Mouse (Mus musculus) gastrocnemius, postnatal 14 days (tissue): Measurements from ENCODE around the gene Elovl5. TPM values are rescaled to one million over a fixed set of nuclear protein-coding genes. Genes with fewer than 3 reads are reported as not detected.
"Not testable (repeated sequence)": the region's sequence is repeated elsewhere in the genome, so short reads cannot be mapped to it uniquely, and the experiment has no call there.

Source experiments
- DNase-seq: peaks from one replicate; pipeline ENCODE4 v3.0.0; 2021; ENCODE audit warnings: mixed read lengths
- intact Hi-C: fragments of 180-260 bp; cut with DNase I; formaldehyde crosslinking; loops from one replicate; pipeline ENCODE4 v1.15.1; 2025; ENCODE audit warnings: low total_unique reads
- total RNA-seq, 2 experiments: library from RNA; stranded (reverse); gene quantifications; 2 replicates each; pipeline ENCODE4 v1.2.3; 2021

The Elovl5 gene
- total RNA-seq, 2 experiments from 2014 or later: 21.7 to 23.4 TPM

- DNase-seq: no peak
- intact Hi-C loops: no loop called here
Observed at GRCm38 (mm10) chr9:77986153-77986795, 69.1 kb downstream of the Elovl5 start.

- intact Hi-C loops: no loop called here
Observed at GRCm38 (mm10) chr9:77989626-77990025, 72.5 kb downstream of the Elovl5 start.

GRCm38 (mm10) chr9:77990278-77990677 lies 73.1 kb downstream of the Elovl5 start:
- DNase-seq: no peak
- intact Hi-C loops: no loop called here

More at GRCm38 (mm10) chr9:77989626-77990025, 72.5 kb downstream of the Elovl5 start:
- DNase-seq: no peak

- intact Hi-C loops: no loop called here
Observed at GRCm38 (mm10) chr9:77991650-77992049, 74.5 kb downstream of the Elovl5 start.

GRCm38 (mm10) chr9:77992276-77992675 lies 75.1 kb downstream of the Elovl5 start:
- DNase-seq: no peak
- intact Hi-C loops: no loop called here

More at GRCm38 (mm10) chr9:77991650-77992049, 74.5 kb downstream of the Elovl5 start:
- no peak for DNase-seq

GRCm38 (mm10) chr9:77993101-77993500 lies 75.9 kb downstream of the Elovl5 start:
- no peak for DNase-seq
- intact Hi-C loops: no loop called here

- DNase-seq, intact Hi-C loops: not testable (repeated sequence)
Observed at GRCm38 (mm10) chr9:77993538-77994255, 76.5 kb downstream of the Elovl5 start.

GRCm38 (mm10) chr9:77995235-77995634 lies 78.1 kb downstream of the Elovl5 start:
- intact Hi-C loops: no loop called here
- no peak for DNase-seq

GRCm38 (mm10) chr9:78000586-78001500 lies 83.7 kb downstream of the Elovl5 start:
- no peak for DNase-seq
- intact Hi-C loops: no loop called here

GRCm38 (mm10) chr9:78003278-78003677 lies 86.1 kb downstream of the Elovl5 start:
- peak; percentile 39 for DNase-seq
- intact Hi-C loops: no loop called here

- intact Hi-C loops: loop anchor here (5.0 kb wide), 1 partner anchor 198 kb away; no protein-coding TSS in a partner anchor
- DNase-seq: no peak
Observed at GRCm38 (mm10) chr9:78005481-78005880, 88.3 kb downstream of the Elovl5 start.

- intact Hi-C loops: loop anchor here (5.0 kb wide), 1 partner anchor 199 kb away; no protein-coding TSS in a partner anchor
- peak; percentile 85 for DNase-seq
Observed at GRCm38 (mm10) chr9:78006209-78007001, 89.2 kb downstream of the Elovl5 start.

GRCm38 (mm10) chr9:78009382-78009781 lies 92.2 kb downstream of the Elovl5 start:
- intact Hi-C loops: loop anchor here (5.0 kb wide), 1 partner anchor 202 kb away; no protein-coding TSS in a partner anchor

GRCm38 (mm10) chr9:78010187-78010586 lies 93.0 kb downstream of the Elovl5 start:
- no peak for DNase-seq
- intact Hi-C loops: loop anchor here (5.0 kb wide), 1 partner anchor 98 kb away; no protein-coding TSS in a partner anchor

More at GRCm38 (mm10) chr9:78009382-78009781, 92.2 kb downstream of the Elovl5 start:
- DNase-seq: no peak

- intact Hi-C loops: loop anchor here (5.0 kb wide), 1 partner anchor 98 kb away; no protein-coding TSS in a partner anchor
- no peak for DNase-seq
Observed at GRCm38 (mm10) chr9:78010707-78011106, 93.5 kb downstream of the Elovl5 start.

- no peak for DNase-seq
- intact Hi-C loops: loop anchor here (5.0 kb wide), 1 partner anchor 100 kb away; no protein-coding TSS in a partner anchor
Observed at GRCm38 (mm10) chr9:78012066-78012465, 94.9 kb downstream of the Elovl5 start.

GRCm38 (mm10) chr9:78012681-78013080 lies 95.5 kb downstream of the Elovl5 start:
- DNase-seq: no peak
- intact Hi-C loops: loop anchor here (5.0 kb wide), 1 partner anchor 100 kb away; no protein-coding TSS in a partner anchor

- intact Hi-C loops: loop anchor here (5.0 kb wide), 1 partner anchor 102 kb away; no protein-coding TSS in a partner anchor
- no peak for DNase-seq
Observed at GRCm38 (mm10) chr9:78013813-78014212, 96.6 kb downstream of the Elovl5 start.
